Mouse (Mus musculus): ENCODE data around the gene Gcnt2.

GRCm38 (mm10) chr13:40855266-40855665 is 4.3 kb upstream of the Gcnt2 start:
- no peak for TF ChIP-seq CTCF (IDR thresholded peaks at IDR 0.05; ENCODE audit: insufficient read depth, low read depth, low read length)
- TF ChIP-seq POLR2A (IDR thresholded peaks at IDR 0.05; ENCODE audit: insufficient read depth, low read depth, low read length) = no peak

Data from olfactory bulb, adult 2 months (tissue).